Mouse (Mus musculus): ENCODE measurements around the gene Cep128. TPM values are rescaled to one million over a fixed set of nuclear protein-coding genes. Genes with fewer than 3 reads are reported as not detected.

Gene Cep128
- polyA plus RNA-seq, 1 experiment from 2014 or later = 8.6 TPM

DNA sequence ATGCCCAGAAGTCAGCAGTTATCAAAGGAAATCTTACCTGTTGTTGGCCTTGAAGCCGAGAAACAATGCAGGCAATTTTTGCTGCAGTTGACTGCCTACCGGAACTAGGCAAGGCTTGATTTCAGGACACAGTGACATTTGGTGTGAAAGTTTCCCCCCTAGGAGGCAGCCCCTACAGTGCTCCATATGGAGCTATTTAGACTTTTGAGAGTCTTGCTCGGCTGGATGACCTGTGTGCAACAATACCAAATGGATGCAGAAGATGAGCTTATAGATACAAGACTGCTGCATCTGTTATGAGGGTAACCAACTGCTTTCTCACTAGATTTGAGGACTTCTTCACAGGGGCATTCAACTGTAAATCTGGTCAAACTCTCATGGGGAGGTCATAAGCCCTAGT is 331.9 kb downstream of the Cep128 start:
- H3K27ac ChIP-seq (ENCODE audit: low read depth, low read length) = no peak overlapping the region
- ATAC-seq (ENCODE audit: low FRiP score, low TSS enrichment) = no peak

DNA sequence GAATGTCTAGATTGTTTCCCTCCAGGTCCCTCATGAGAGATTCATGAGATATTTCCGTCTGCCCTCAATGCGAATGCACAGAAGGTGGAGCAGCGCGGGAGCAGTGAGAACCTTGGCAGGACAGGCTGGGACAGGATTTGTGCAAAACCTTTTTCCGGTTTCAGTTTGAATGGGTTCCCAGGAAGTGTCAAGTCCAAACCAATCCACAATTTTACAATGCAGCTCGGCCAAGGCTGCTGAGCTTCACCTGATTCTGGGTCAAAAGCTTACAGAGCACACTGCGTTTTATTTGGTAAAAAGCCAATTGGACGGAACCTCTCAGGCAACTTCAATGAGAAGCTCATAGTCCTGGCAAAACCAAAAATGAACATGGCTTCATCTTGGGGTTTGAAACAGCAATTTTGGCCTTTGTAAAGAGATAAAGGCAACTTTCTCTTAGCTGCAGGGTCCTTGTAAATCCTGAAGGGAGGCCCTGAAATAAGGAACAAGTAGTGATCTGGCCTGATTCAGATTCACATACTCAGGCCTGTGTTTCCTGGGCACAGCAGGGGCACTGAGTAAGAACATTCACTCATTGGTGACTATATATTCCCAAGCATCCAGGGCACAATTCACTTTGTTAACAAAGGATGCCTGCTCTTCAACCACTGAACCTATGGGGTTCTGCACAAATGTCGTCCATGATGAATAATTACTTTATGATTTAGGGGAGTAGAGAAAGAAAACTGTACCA is 333.4 kb downstream of the Cep128 start:
- Histone ChIP-seq H3K9me3 (ENCODE audit: control insufficient read depth, low read length) (no peaks in the 10 kb centered on the region), H3K4me1 (ENCODE audit: control insufficient read depth, insufficient read depth, low read length) (no peaks in the 10 kb centered on the region), H3K27me3 (ENCODE audit: control insufficient read depth, insufficient read depth, low read length) (no peaks in the 10 kb centered on the region), H3K27ac (ENCODE audit: low read depth, low read length) (no peak overlapping the region), H3K4me2 (replicated peaks; ENCODE audit: low read depth, low read length) (no peak overlapping the region), H3K4me3 (ENCODE audit: low read length) (no peak overlapping the region), H3K36me3 (ENCODE audit: control insufficient read depth, insufficient read depth, low read length) (no peaks in the 10 kb centered on the region), H3K9ac (ENCODE audit: low read depth, low read length) (no peak overlapping the region)
- WGBS = 78% methylated on average over 9 of the region's 9 CpGs
- ATAC-seq (ENCODE audit: low FRiP score, low TSS enrichment) = no peak

More for the DNA sequence above, 331.9 kb downstream of the Cep128 start:
- no peaks in the 10 kb centered on the region for H3K27me3 ChIP-seq (ENCODE audit: control insufficient read depth, insufficient read depth, low read length)
- no peaks in the 10 kb centered on the region for H3K9me3 ChIP-seq (ENCODE audit: control insufficient read depth, low read length)
- H3K4me1 ChIP-seq (ENCODE audit: control insufficient read depth, insufficient read depth, low read length) = no peaks in the 10 kb centered on the region
- no peak overlapping the region for H3K9ac ChIP-seq (ENCODE audit: low read depth, low read length)
- no peak overlapping the region for H3K4me3 ChIP-seq (ENCODE audit: low read length)
- no peak overlapping the region for H3K4me2 ChIP-seq (replicated peaks; ENCODE audit: low read depth, low read length)
- WGBS = 93% methylated on average over 3 of the region's 3 CpGs
- H3K36me3 ChIP-seq (ENCODE audit: control insufficient read depth, insufficient read depth, low read length) = no peaks in the 10 kb centered on the region

DNA sequence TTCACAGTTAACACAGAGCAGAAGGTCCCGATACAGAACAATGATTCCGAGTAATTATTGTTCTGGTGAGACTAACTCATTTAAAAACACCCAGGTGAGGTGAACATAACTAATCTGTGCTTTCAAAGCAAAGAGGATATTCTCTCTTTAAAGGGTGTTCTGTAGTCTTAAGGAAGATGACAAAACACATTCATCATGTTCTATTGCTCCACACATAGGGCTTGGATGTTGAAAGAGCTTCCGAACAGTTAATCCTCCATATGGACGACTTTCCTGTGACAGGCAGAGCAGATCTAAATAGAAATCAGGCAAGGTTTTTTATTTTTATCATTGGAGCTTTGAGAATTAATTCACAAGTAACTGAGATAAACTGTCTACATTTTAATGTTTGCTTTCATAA is 342.8 kb downstream of the Cep128 start:
- WGBS = 79% methylated on average over 4 of the region's 4 CpGs
- Histone ChIP-seq H3K27me3 (ENCODE audit: control insufficient read depth, insufficient read depth, low read length) (no peaks in the 10 kb centered on the region), H3K4me3 (ENCODE audit: low read length) (no peak overlapping the region), H3K4me1 (ENCODE audit: control insufficient read depth, insufficient read depth, low read length) (no peaks in the 10 kb centered on the region), H3K36me3 (ENCODE audit: control insufficient read depth, insufficient read depth, low read length) (no peaks in the 10 kb centered on the region), H3K4me2 (replicated peaks; ENCODE audit: low read depth, low read length) (no peak overlapping the region), H3K27ac (ENCODE audit: low read depth, low read length) (no peak overlapping the region), H3K9ac (ENCODE audit: low read depth, low read length) (no peak overlapping the region), H3K9me3 (ENCODE audit: control insufficient read depth, low read length) (no peaks in the 10 kb centered on the region)
- no peak for ATAC-seq (ENCODE audit: low FRiP score, low TSS enrichment)

DNA sequence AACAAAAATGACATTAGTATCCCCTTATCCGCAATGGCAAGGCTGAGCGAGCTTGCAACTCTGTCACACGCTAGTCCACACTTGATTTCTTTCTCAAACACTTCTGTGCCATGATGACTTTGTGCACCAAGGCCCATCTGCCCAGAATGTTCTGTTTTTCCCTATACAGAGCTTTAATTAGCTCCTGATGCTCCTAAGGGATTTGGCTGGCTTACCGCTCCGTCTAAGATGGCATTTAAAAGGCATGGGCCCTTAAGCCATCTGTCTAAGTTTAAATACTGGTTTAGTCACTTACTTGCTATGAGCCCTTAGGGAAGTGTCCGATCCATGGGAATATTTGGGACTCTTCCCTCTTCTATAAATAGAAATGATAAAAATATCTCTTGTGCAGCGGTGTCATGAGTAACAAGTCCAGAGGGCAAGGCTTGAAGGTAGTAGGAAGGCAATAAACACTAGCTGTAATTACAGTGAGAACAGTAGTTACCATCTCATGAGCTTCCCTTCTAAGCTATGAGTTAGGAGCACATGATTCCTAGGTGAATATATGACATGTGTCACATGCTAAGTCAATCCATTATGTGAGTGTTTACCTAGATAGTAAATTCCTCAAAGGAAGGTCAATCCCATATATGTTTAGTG is 343.8 kb downstream of the Cep128 start:
- H3K4me3 ChIP-seq (ENCODE audit: low read length) = no peak overlapping the region
- H3K9me3 ChIP-seq (ENCODE audit: control insufficient read depth, low read length) = no peaks in the 10 kb centered on the region
- H3K4me1 ChIP-seq (ENCODE audit: control insufficient read depth, insufficient read depth, low read length) = no peaks in the 10 kb centered on the region
- no peak overlapping the region for H3K27ac ChIP-seq (ENCODE audit: low read depth, low read length)
- H3K27me3 ChIP-seq (ENCODE audit: control insufficient read depth, insufficient read depth, low read length) = no peaks in the 10 kb centered on the region
- ATAC-seq (ENCODE audit: low FRiP score, low TSS enrichment) = no peak
- no peak overlapping the region for H3K9ac ChIP-seq (ENCODE audit: low read depth, low read length)
- 91% methylated on average over 7 of the region's 7 CpGs for WGBS
- H3K36me3 ChIP-seq (ENCODE audit: control insufficient read depth, insufficient read depth, low read length) = no peaks in the 10 kb centered on the region
- H3K4me2 ChIP-seq (replicated peaks; ENCODE audit: low read depth, low read length) = no peak overlapping the region

DNA sequence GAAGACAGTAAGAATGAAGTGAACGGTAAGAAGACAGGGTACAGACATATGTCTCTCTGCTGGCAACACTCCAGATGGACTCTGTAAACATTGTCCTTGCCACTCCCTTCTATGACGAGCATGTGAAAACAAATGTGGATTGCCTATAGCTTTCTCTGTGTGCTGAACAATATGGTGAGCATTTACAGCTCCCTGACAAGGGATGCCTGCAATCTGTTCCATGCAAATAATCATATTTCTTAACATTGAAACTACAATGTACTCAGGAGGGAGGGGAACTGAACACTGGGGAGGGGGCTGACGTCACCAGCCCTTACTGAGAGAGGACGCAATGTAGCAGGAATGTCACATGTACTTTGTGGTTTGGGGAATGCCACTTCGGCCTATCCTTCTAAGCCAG is 355.1 kb downstream of the Cep128 start:
- Histone ChIP-seq H3K9ac (ENCODE audit: low read depth, low read length) (no peak overlapping the region), H3K4me3 (ENCODE audit: low read length) (no peak overlapping the region), H3K27me3 (ENCODE audit: control insufficient read depth, insufficient read depth, low read length) (no peaks in the 10 kb centered on the region), H3K4me2 (replicated peaks; ENCODE audit: low read depth, low read length) (no peak overlapping the region), H3K27ac (ENCODE audit: low read depth, low read length) (no peak overlapping the region), H3K36me3 (ENCODE audit: control insufficient read depth, insufficient read depth, low read length) (no peaks in the 10 kb centered on the region), H3K9me3 (ENCODE audit: control insufficient read depth, low read length) (no peaks in the 10 kb centered on the region), H3K4me1 (ENCODE audit: control insufficient read depth, insufficient read depth, low read length) (no peaks in the 10 kb centered on the region)
- no peak for ATAC-seq (ENCODE audit: low FRiP score, low TSS enrichment)
- WGBS = 58% methylated on average over 5 of the region's 5 CpGs

DNA sequence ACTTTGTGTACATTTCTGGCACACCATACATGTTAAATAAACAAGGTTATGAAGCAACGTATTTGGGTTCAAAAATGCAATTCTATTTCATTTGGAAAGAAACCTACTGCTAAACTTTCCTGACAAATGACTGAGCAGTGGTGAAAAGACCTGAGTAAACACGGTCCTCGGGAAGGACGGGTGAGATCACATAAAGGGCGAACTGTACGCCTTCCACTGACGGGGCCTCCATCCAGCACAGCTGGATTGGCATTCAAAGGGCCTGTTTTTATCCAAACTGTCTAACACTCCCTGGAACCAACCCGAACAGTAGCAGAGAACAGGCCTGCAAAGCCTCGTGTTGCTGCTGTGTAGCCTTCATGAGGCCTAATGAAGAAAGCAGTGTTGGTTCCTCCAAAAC is 356.5 kb downstream of the Cep128 start:
- ATAC-seq (ENCODE audit: low FRiP score, low TSS enrichment) = no peak; the same call in 1 of the 2 replicates
- Histone ChIP-seq H3K4me1 (ENCODE audit: control insufficient read depth, insufficient read depth, low read length) (no peaks in the 10 kb centered on the region), H3K9ac (ENCODE audit: low read depth, low read length) (no peak overlapping the region), H3K36me3 (ENCODE audit: control insufficient read depth, insufficient read depth, low read length) (no peaks in the 10 kb centered on the region), H3K27ac (ENCODE audit: low read depth, low read length) (no peak overlapping the region), H3K9me3 (ENCODE audit: control insufficient read depth, low read length) (no peaks in the 10 kb centered on the region), H3K4me3 (ENCODE audit: low read length) (no peak overlapping the region), H3K4me2 (replicated peaks; ENCODE audit: low read depth, low read length) (no peak overlapping the region), H3K27me3 (ENCODE audit: control insufficient read depth, insufficient read depth, low read length) (no peaks in the 10 kb centered on the region)
- 83% methylated on average over 9 of the region's 9 CpGs for WGBS

DNA sequence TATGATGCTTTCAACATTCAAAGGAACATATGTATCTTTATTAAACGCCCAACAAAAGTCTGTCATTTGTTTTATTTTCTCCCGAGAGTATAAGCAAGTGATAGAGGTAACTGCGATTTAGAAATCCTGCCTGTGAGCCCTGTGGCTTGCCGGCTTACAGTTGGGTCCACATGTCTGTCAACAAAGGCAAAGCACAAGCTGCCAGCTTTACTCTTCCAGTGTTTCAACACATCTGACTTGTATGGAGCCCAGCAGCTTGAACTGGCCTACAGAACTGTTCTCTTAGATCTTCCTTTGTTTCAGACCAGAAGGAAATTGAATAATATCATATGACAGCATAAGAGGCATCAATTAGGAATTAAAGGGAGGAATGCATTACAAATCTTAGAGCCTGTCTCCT is 357.1 kb downstream of the Cep128 start:
- Histone ChIP-seq H3K36me3 (ENCODE audit: control insufficient read depth, insufficient read depth, low read length) (no peaks in the 10 kb centered on the region), H3K9me3 (ENCODE audit: control insufficient read depth, low read length) (no peaks in the 10 kb centered on the region), H3K4me1 (ENCODE audit: control insufficient read depth, insufficient read depth, low read length) (no peaks in the 10 kb centered on the region), H3K9ac (ENCODE audit: low read depth, low read length) (no peak overlapping the region), H3K4me2 (replicated peaks; ENCODE audit: low read depth, low read length) (no peak overlapping the region), H3K4me3 (ENCODE audit: low read length) (no peak overlapping the region), H3K27ac (ENCODE audit: low read depth, low read length) (no peak overlapping the region), H3K27me3 (ENCODE audit: control insufficient read depth, insufficient read depth, low read length) (no peaks in the 10 kb centered on the region)
- ATAC-seq (ENCODE audit: low FRiP score, low TSS enrichment) = no peak
- 92% methylated on average over 4 of the region's 4 CpGs for WGBS

DNA sequence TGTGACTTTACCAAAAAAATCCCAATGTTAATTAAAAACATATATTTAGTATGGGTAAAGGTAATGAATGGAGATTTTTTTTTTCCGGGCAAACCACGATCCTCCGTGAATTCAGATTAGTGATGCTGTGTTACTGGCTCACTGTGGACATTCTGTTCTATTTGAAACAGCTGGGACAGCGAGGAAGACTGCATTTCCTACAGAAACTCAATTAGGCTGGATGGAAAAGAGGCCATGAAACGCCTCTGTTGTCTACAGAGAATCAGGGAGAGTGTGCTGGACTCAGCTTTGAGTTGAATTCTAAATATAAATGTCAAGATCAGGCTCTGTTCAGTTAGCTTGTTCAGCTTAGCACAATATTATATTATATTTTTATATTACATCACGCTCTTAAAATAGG is 369.1 kb downstream of the Cep128 start:
- 92% methylated on average over 6 of the region's 6 CpGs for WGBS
- Histone ChIP-seq H3K27me3 (ENCODE audit: control insufficient read depth, insufficient read depth, low read length) (no peaks in the 10 kb centered on the region), H3K9ac (ENCODE audit: low read depth, low read length) (no peak overlapping the region), H3K4me2 (replicated peaks; ENCODE audit: low read depth, low read length) (no peak overlapping the region), H3K4me1 (ENCODE audit: control insufficient read depth, insufficient read depth, low read length) (no peaks in the 10 kb centered on the region), H3K36me3 (ENCODE audit: control insufficient read depth, insufficient read depth, low read length) (no peaks in the 10 kb centered on the region), H3K9me3 (ENCODE audit: control insufficient read depth, low read length) (no peaks in the 10 kb centered on the region), H3K4me3 (ENCODE audit: low read length) (no peak overlapping the region), H3K27ac (ENCODE audit: low read depth, low read length) (no peak overlapping the region)
- ATAC-seq (ENCODE audit: low FRiP score, low TSS enrichment) = no peak

DNA sequence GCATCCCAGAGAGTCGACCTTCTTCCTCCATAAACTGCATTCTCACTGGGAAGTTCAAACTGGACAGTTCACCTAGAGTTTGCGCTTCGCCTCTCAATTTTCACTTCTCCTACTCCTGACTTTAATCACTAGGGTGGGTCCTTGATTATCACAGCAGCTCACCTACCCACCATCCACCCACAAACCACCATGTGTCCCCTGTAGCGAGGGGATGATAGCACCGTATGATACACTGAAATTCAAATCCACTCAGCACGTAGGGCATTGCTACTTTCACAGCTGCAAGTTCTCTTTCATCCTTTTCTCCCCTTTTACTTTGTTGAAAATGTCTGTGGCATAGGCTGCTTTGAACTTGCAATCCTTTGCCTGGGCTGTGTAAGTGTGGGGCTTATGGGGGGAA is 371.2 kb downstream of the Cep128 start:
- Histone ChIP-seq H3K4me3 (ENCODE audit: low read length) (no peak overlapping the region), H3K9me3 (ENCODE audit: control insufficient read depth, low read length) (no peaks in the 10 kb centered on the region), H3K27ac (ENCODE audit: low read depth, low read length) (no peak overlapping the region), H3K9ac (ENCODE audit: low read depth, low read length) (no peak overlapping the region), H3K27me3 (ENCODE audit: control insufficient read depth, insufficient read depth, low read length) (no peaks in the 10 kb centered on the region), H3K4me2 (replicated peaks; ENCODE audit: low read depth, low read length) (no peak overlapping the region), H3K36me3 (ENCODE audit: control insufficient read depth, insufficient read depth, low read length) (no peaks in the 10 kb centered on the region), H3K4me1 (ENCODE audit: control insufficient read depth, insufficient read depth, low read length) (no peaks in the 10 kb centered on the region)
- 86% methylated on average over 6 of the region's 6 CpGs for WGBS
- no peak for ATAC-seq (ENCODE audit: low FRiP score, low TSS enrichment)
